Mouse (Mus musculus) ES-E14 (cell line): ENCODE data around the gene Cdc6. TPM values are rescaled to one million over a fixed set of nuclear protein-coding genes. Genes with fewer than 3 reads are reported as not detected.
"Not testable (repeated sequence)": the region's sequence is repeated elsewhere in the genome, so short reads cannot be mapped to it uniquely, and the experiment has no call there.

Experiments
- DNase-seq: peaks from one replicate; pipeline ENCODE4 v3.0.0-alpha.2; 2013; ENCODE audit warnings: low read depth, low spot score
- H3K27ac ChIP-seq: 2 replicates; pipeline ENCODE4 v1.5.1; 2012; ENCODE audit warnings: low read depth, mild to moderate bottlenecking, low read length, moderate library complexity, mixed read lengths; ENCODE audit not compliant: poor library complexity, insufficient read depth, severe bottlenecking
- H3K36me3 ChIP-seq: 2 replicates; pipeline ENCODE4 v1.6.1; 2012; ENCODE audit warnings: mild to moderate bottlenecking, low read length, moderate library complexity, mixed read lengths; ENCODE audit not compliant: control insufficient read depth, poor library complexity, insufficient read depth, severe bottlenecking
- H3K4me1 ChIP-seq, 2 experiments: fragments of 150-350 bp in 1 of 2; sonication (generic) in 1 of 2; 2 replicates each; pipeline ENCODE4 v1.6.1; 2012; ENCODE audit warnings: low read length in 2 of 2, mild to moderate bottlenecking in 1 of 2, mixed read lengths in 1 of 2; ENCODE audit not compliant: control insufficient read depth in 2 of 2, insufficient read depth in 2 of 2, poor library complexity in 1 of 2
- H3K4me3 ChIP-seq, 2 experiments: fragments of 150-350 bp in 1 of 2; sonication (generic) in 1 of 2; 2 replicates each; pipeline ENCODE4 v1.5.1; 2012; ENCODE audit warnings: low read length in 2 of 2, low read depth in 1 of 2, mild to moderate bottlenecking in 1 of 2, mixed read lengths in 1 of 2; ENCODE audit not compliant: insufficient read depth in 1 of 2, poor library complexity in 1 of 2, severe bottlenecking in 1 of 2
- H3K9ac ChIP-seq: 2 replicates; pipeline ENCODE4 v1.6.1; 2012; ENCODE audit warnings: low read depth, mild to moderate bottlenecking, low read length, mixed read lengths; ENCODE audit not compliant: poor library complexity, insufficient read depth, severe bottlenecking
- H3K9me3 ChIP-seq: fragments of 150-350 bp; sonication (generic); 2 replicates; pipeline ENCODE4 v1.6.1; 2012; ENCODE audit warnings: low read depth, mild to moderate bottlenecking, low read length; ENCODE audit not compliant: control insufficient read depth, insufficient read depth
- CHD2 ChIP-seq: IDR thresholded peaks from 2 replicates; pipeline ENCODE4 v1.6.1; 2014; ENCODE audit warnings: mild to moderate bottlenecking, low read depth, low read length, inconsistent platforms
- HCFC1 ChIP-seq: IDR thresholded peaks from 2 replicates; pipeline ENCODE4 v1.6.1; 2012; ENCODE audit warnings: low read length, inconsistent platforms, borderline replicate concordance; ENCODE audit not compliant: insufficient read depth
- MAFK ChIP-seq: IDR thresholded peaks from 2 replicates; pipeline ENCODE4 v1.6.1; 2014; ENCODE audit warnings: mild to moderate bottlenecking, low read depth, low read length, inconsistent platforms; ENCODE audit not compliant: insufficient read depth
- ZC3H11A ChIP-seq: IDR thresholded peaks from 2 replicates; pipeline ENCODE4 v1.6.1; 2012; ENCODE audit warnings: low read depth, mild to moderate bottlenecking, inconsistent platforms, low read length, borderline replicate concordance
- ZNF384 ChIP-seq: IDR thresholded peaks from 2 replicates; pipeline ENCODE4 v1.6.1; 2012; ENCODE audit warnings: low read depth, low read length, inconsistent platforms
- in situ Hi-C, 2 experiments: fragments of 600-800 bp; cut with MboI; formaldehyde crosslinking; loops; one replicate each; pipeline ENCODE4 v1.15.1; 2025; ENCODE audit warnings: low sequenced_read_pairs in 2 of 2, inconsistent platforms in 1 of 2; ENCODE audit not compliant: unreplicated experiment in 2 of 2
- total RNA-seq: library from RNA; depleted of rRNA; stranded (reverse); fragments of 300-350 nt; gene quantifications from 2 replicates; pipeline ENCODE4 v1.2.3, GENCODE M21; 2012

The Cdc6 gene
- total RNA-seq, 1 experiment, result 51.3 TPM

DNA sequence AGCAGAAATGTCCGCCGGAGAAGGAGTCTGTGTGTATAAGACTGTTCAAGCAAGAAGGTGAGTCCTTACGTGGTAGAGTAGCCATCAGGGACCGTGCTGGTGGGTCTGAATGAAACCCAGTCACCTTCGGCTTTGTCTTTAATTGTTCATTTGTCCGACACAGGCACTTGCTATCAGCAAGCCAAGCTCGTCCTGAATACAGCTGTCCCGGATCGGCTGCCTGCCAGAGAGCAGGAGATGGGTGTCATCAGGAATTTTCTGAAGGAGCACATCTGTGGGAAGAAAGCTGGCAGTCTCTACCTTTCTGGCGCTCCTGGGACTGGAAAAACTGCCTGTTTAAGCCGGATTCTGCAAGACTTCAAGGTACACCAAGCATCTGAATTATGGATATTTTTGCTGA lies 2.8 kb downstream of the Cdc6 start:
- in situ Hi-C loops, result loop anchor here in 1 of 2 experiments (10.0 kb wide), 1 partner anchor 94 kb away; no protein-coding TSS in a partner anchor
- no peak overlapping the region for H3K9ac ChIP-seq
- H3K4me1 ChIP-seq, result peaks cover 0 to 16% of the 10 kb centered on the region in 2 experiments; a peak in 2 of 4 replicates
- peaks cover 55% of the 10 kb centered on the region for H3K36me3 ChIP-seq
- DNase-seq, result no peak
- no peak overlapping the region for H3K4me3 ChIP-seq
- TF ChIP-seq HCFC1 (no peak), ZNF384 (no peak), MAFK (no peak), CHD2 (no peak), ZC3H11A (no peak)
- no peaks in the 10 kb centered on the region for H3K9me3 ChIP-seq
- no peak overlapping the region for H3K27ac ChIP-seq

DNA sequence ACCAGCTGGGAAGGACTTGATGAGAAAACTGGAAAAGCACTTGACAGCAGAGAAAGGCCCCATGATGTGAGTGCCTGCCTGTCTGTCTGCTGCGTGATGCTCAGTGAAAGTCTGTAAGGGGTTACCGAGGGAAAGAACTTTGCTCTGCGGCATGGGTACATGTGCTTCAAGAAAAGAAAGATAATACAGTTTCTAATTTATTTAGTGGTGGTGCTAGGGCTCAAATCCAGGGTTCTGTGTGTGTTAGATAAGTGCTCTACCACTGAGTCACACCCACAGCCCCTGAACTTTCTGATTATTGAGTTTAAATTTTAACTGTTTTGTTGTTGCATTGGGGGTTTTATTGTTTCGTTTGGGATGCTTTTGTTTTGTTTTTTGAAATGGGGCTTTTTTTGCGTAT lies 3.9 kb downstream of the Cdc6 start:
- TF ChIP-seq CHD2 (no peak), MAFK (no peak), ZC3H11A (no peak), ZNF384 (no peak), HCFC1 (no peak)

DNA sequence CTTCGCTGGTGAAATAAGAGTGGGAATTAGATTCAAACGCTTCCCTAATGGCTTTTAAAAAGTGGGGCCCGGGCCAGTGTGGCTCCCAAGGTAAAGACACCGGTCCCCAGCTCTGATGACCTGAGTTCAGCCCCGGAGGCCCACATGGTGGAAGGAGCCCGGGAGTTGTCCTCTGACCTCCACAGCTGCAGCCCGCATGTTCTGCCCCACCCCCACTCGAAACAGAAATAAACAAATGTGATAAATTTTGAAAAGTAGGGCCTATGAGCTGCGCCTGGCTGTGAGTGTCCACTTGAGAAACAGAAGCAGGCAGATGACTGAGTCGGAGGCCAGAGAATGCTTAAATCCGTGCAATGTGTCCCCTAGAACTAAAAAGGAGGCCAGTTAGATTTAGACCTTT lies 6.6 kb downstream of the Cdc6 start:
- peaks cover 0 to 9% of the 10 kb centered on the region in 2 experiments; a peak in 1 of 4 replicates for H3K4me1 ChIP-seq
- DNase-seq, result no peak
- no peak overlapping the region for H3K27ac ChIP-seq
- H3K9ac ChIP-seq, result no peak overlapping the region
- TF ChIP-seq MAFK (no peak), CHD2 (no peak), ZNF384 (no peak), ZC3H11A (no peak), HCFC1 (no peak)
- no peaks in the 10 kb centered on the region for H3K9me3 ChIP-seq
- peaks cover 81% of the 10 kb centered on the region for H3K36me3 ChIP-seq
- in situ Hi-C loops, result loop anchor here in 1 of 2 experiments (10.0 kb wide), 1 partner anchor 91 kb away; no protein-coding TSS in a partner anchor
- no peak overlapping the region for H3K4me3 ChIP-seq

More for the DNA sequence above, 3.9 kb downstream of the Cdc6 start:
- Histone ChIP-seq H3K9ac (no peak overlapping the region), H3K27ac (no peak overlapping the region), H3K36me3 (peaks cover 61% of the 10 kb centered on the region), H3K4me1 (peaks cover 0 to 10% of the 10 kb centered on the region in 2 experiments; a peak in 1 of 4 replicates), H3K9me3 (no peaks in the 10 kb centered on the region), H3K4me3 (no peak overlapping the region)
- in situ Hi-C loops, result loop anchor here in 1 of 2 experiments (10.0 kb wide), 1 partner anchor 93 kb away; no protein-coding TSS in a partner anchor
- DNase-seq, result no peak

DNA sequence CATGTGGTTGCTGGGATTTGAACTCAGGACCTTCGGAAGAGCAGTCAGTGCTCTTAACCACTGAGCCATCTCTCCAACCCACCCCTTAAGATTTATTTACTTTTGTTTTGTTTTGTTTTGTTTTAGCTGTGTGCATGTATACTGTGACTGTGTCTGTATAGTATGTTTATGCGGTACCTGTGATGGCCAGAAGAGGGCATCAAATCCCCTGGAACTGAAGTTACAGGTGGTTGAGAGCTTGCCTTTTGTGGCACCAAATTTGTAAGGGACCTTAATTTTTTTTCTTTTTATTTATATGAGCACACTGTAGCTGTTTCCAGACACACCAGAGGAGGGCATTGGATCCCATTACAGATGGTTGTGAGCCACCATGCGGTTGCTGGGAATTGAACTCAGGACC lies 8.8 kb downstream of the Cdc6 start:
- in situ Hi-C loops, result loop anchor here (5.0 to 10.0 kb wide), 2 partner anchors 56 to 88 kb away; no protein-coding TSS in a partner anchor
- not testable (repeated sequence) for DNase-seq, H3K4me3 ChIP-seq, H3K4me1 ChIP-seq, H3K9ac ChIP-seq, H3K9me3 ChIP-seq, H3K27ac ChIP-seq
- peaks cover 78% of the 10 kb centered on the region for H3K36me3 ChIP-seq

DNA sequence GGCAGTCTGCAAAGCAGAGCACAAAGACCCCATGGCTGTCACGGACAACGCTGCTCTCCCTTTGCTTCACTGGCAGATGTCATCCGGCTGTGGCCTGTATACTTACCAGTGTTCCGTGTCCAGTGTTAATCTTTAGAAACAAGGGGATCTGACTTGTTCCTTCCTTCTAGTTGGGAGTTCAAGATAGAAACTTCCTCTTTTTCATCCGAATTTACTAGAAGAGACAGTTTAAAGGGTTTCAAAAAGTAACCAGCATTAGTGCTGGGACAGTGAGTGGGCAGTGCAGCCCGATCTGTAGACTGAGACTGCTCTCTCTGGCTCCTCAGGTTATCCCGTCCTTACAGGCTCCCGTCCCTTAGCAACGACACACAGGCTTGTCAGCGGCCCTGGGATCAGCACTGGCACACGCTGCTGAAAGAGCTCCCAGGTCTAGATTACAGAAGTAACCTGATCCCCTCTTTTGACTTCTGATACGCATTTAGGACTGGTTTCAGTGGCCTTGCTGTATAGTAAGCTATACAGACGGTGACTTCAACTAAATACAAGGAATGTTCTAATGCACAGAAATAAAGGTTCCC lies 9.9 kb downstream of the Cdc6 start:
- no peak overlapping the region for H3K27ac ChIP-seq
- TF ChIP-seq HCFC1 (no peak), MAFK (no peak), CHD2 (no peak), ZC3H11A (no peak), ZNF384 (no peak)
- H3K36me3 ChIP-seq, result peaks cover 71% of the 10 kb centered on the region
- H3K4me1 ChIP-seq, result peaks cover 0 to 3% of the 10 kb centered on the region in 2 experiments; a peak in 1 of 4 replicates
- in situ Hi-C loops, result loop anchor here (5.0 to 10.0 kb wide), 2 partner anchors 55 to 87 kb away; no protein-coding TSS in a partner anchor
- no peak overlapping the region for H3K4me3 ChIP-seq
- no peak for DNase-seq
- H3K9me3 ChIP-seq, result no peaks in the 10 kb centered on the region
- H3K9ac ChIP-seq, result no peak overlapping the region
